Mouse (Mus musculus) CD4-positive, CD25-positive, alpha-beta regulatory T cell, adult 2 months (primary cell): ENCODE measurements around the gene Atf7.

Source experiments
- DNase-seq: peaks from one replicate; pipeline ENCODE4 v3.0.0-alpha.2; 2012; ENCODE audit warnings: low read depth, low spot score

Atf7 gene

DNA sequence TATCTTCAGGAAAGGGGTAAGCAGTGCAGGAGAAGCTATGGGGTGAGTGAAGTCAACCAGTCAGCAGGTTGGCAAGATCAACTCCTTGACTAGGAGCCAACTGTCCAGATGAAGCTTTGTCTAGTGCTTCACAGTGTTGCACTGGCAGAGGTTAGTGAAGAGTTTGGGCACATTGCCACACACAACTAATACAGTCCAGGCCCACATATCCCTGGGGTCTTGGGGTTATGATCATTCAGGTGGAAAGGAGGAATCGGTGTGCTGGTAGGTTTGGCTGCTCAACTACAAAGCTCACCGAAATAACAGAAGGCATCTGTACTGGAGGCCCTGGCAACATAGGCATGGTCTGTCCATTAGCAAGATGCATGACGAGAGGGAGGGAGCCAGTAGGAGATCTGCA lies 77.8 kb downstream of the Atf7 start:
- DNase-seq: no peak

DNA sequence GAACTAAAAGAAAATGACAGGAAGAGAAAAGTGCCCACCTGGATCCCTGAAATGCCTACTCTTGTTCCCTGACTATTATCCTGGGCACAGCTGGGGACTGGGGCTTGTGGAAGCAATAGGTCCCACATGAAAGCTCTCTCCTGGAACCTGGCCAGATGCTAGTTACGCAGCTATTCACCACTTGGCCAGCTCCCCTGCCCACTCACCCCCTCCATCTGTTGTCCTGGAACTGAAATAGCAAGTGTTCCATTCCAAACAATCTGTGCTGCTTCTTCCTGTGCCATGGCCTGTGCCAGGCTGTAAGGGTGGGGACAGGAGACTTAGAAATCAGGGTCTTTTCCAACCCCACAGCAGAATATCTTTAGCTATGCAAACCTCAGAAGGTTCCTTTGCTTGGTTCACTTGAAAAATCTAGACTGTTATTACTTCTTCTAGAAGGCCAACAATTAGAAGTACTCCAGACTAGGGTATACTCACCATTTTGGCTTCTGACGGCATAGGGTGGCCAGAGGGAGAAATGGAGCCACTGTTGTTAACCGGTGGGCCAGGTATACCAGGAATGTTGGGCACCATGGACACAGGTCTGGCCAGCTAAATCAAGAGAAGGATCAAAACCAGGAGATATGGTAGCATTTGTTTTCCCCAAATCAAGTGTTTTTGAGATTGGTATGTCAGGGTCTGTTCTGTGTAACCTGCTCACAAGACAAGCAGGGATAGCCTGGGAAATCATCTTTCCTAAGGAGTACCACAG lies 78.4 kb downstream of the Atf7 start:
- DNase-seq: no peak

DNA sequence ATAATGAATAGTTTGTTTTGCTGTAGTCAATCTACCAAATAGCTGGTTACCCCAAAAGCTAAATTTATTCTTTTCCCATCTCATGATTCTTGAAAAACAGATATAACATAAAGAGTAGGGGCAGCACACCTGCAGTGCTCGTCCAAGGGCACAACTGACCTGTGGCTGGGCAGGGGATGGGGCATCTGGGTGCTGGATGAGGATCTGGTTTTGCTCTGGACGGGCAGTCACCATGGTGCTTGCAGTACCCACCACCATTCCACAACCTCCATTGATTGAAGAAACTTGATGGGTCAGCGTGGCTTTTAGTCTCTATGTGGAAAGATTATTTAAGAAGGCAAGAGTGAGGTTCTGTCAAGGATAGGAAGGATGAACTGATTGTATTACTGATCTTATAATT lies 79.0 kb downstream of the Atf7 start:
- no peak for DNase-seq

DNA sequence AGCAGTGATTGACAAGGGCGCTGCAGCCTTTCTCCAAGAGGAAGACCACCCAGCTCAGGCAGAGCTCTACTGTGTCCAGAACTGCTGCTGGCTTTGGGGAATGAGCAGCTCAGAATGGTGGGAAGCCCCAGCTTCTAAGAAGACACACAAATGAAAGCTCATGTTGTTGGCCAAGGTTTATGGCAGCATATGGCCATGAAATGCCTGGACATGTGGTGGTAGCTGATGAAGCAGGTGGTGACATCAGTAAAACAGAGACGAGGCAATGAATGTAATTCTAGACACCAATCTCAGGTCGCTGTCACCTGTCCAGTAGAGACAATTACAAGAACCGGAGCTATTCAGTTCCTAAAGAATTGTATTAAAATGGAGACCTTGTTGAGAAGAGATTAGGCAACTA lies 80.5 kb downstream of the Atf7 start:
- no peak for DNase-seq

DNA sequence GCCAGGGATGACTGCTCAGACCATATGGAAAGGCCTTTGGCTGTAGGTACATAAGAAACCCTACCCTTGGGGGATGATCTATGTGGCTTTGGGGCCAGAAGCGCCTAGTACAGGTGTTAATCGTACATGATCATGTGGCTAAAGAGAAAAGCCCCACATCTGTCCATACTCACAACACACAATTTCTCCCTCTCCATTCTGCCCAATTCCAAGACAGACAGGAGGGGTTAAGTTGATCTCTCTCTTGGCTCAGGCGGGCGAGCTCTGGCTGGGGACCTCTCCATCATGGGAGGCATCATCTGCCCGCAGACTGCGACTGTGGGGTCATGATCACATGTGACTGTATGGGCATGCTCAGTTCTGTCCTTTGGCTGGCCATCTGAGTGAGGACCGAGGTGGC lies 91.3 kb downstream of the Atf7 start:
- no peak for DNase-seq

DNA sequence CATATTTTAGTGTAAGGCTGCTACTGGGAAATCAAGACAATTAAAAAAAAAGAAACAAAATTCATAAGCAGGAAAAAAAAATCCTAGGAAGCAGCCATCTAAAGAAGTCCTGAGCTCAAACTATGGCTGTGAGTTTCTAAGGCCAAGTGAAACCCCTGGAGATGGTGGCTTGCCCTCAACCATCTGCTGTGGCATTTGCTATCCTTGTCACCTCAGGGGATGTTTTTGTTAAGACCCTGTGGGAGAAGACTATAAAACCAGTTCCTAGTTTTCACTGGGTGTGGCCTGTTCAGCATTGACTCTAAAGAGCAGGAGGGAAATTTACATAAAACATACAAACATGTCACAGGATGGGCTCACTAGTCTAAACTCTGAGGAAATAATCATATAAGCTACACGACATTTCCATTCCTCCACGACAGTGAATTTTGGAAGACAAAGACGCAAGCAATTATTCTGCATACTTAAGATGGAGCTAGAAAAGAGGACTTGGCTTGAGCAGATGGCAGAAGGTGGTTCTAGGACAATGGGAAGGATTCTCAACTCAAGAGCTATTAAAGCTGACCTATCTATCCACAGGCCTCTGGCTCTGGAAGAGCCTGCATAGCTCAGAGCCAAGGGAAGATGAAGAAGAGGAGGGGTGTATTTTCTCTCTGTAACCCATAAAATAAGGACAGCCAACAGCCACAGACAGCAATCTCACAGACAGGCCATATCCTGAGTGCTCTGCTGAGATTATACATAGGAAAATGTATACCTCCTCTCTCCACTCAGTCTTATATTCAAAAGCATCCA lies 93.0 kb downstream of the Atf7 start:
- no peak for DNase-seq

DNA sequence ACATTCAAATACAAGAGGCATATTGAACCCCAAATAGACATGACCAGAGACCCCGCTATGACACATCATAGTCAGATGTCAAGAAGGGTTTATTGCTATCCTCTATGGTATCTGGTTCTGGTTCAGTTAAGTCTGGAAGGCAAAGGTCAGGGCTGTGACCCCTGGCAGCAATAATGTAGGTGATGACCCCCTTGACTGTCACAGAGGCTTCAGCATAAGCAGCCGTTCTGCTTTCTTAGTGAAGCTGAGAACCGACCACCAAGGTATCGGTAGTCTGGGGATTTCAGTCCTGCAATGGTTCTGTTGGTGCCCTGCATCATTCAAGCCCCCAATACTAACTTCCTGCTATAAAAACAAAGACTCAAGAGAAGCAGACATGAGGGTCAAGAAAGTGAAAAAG lies 93.7 kb downstream of the Atf7 start:
- no peak for DNase-seq

DNA sequence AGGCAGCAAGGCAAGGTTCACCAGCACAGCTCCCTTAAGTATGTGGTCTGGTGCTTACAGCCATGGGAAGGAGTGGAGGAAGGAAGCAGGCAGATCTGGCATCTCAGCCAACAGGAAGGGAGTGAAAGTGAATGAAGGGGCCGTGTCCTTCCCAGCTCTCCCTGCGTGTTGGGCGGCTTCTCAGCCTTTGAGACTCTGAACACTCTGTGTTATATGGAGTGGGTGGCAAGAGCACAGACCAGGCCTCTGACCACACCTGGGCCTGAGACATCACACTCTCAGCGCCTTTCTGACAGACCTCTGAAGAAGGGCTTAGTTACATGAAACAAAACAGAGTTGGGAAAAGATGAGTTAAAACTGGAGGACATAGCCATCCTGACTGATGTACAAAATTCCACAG lies 94.7 kb downstream of the Atf7 start:
- no peak for DNase-seq

DNA sequence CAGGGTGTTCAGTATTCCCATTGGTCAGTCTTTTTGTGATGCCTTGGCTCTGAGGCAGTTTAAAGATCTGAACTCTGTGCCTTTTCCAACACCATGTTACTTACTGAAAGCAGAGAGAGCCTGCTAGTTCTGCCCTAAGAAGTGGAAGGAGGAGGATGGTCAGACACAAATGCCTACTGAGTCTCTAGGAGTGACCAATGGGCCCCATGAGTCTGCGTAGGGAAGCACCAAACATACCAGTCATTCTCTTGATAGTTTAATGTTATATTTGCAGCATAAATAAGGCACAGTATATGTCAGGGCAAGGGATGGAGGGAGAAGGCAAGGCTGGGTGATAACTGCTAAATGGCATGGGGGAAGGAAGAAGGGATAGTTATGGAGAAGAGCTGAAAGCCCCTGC lies 96.9 kb downstream of the Atf7 start:
- no peak for DNase-seq

DNA sequence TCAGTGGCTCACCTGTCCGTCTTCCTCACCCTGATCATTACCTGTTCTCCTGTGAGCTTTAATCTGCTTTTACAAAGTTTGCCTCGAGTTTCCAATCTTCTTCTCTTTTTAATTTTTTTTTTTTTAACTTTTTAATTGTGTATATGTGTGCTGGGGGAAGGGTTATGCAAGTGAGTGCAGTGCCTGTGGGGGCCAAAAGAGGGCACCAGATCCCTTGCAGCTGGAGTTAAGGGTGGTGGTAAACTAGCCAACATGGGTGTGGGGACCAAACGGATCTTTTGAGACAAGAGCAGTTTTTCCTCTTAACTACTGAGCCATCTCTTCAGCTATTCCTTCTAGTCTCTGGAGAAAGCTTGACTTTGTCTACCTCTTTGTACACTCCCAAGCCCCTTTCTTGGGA lies 97.3 kb downstream of the Atf7 start:
- peak; percentile 51 for DNase-seq

DNA sequence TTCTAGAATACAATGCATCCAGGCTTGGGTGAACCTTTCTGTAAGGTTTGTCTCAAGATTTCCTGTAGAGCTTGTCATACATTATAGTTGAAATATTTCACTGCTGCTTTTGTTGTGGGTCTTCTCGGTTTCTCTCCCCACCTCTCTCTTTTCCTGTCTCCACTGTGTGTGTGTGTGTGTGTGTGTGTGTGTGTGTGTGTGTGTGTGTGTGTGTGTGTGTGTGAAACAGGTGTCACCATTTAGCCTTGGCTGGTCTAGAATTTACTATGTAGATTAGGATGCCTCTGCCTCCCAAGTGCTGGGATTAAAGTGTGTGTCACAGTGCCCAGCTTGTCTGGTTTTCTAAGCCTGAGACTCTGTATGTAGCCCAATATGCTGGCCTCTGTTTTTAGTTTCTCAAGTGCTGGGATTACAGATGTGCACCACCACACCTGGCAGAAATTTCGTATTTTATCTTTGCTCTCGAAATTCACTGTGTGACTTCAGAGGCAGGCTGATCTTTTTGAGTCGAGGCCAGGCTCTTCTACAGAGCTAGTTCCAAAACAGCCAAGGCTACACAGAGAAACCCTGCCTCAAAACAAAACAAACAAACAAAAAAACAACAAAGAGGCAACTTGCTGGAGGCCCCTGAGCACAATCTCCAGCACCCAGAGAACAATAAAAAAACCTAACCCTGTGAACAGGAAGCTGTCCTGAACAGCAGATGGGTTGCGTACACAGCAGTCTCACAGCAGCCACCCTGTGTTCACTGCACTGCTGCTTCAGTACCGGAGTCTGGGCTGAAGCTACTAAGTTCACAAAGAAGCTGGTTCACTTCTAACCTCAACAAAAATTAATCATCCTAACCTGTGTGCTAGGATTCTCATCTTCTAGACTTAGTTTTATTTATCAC lies 98.9 kb downstream of the Atf7 start:
- DNase-seq: peak; percentile 44

DNA sequence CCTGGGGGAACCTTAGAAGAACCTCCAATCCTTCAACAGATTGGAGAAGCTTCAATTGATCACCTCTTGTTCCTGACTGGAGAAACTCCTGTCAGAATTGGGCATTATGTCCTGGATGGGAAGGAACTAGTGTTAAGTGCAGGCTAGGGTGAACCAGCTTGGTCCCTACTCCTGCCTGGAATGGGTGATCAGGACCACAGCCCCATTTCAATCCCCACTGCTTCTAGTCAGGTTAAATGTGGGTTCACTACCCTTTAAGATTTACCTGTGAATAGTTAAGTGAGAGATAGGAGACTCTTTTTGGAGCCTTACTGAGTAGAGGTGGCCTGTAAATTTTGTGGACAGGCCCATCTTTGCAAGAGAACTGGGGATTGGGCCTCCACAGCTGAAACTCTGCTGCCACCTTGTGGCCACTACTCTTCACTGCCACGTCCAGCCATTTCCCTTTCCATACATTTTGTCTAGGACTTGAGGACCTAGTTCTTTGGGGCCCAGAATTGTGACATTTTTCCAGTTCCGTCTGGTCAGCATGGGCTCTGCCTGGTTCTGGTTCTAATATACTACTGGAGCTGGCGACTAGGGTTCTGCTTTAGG lies 100.3 kb downstream of the Atf7 start, which contains the start of gene Npff:
Npff (minus strand) TSS at position 51 of the 594 bp plus-strand sequence.
- DNase-seq: peak; percentile 88

DNA sequence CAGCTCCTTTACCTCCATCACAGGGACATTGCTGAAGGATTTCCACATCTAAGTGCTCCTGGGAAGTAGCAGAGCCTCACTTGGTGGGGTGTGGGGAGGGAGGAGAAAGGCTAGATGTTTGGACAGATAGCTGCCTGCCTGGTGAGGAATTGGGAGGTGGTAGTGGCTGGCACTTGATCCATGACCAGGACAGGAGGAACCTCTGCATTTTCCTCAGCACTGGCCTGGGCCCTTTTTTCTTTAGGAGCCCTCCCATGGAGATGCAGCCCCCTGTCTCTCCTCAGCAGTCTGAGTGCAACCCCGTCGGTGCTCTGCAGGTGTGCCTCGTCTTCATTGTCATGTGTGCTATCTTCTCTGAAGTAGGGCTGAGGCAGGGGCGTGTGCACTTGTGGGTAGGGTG lies 103.8 kb downstream of the Atf7 start:
- DNase-seq: no peak

DNA sequence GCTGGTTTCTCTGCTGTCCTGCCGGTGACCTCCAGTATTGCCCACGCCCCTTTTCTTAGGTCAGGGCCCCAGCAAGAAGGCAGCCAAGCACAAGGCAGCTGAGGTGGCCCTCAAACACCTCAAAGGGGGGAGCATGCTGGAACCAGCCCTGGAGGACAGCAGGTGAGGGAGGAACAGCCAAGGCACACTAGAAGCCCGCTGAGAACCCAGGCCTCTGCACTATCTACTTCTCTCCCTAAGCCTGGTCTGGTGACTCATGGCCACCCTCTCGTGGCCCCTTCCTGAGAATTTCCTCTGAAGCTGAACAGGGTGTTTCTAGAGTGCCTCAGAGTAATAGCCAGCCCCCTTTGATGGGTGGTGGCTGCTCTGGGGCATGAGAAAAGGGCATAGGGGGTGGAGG lies 104.8 kb downstream of the Atf7 start:
- no peak for DNase-seq

DNA sequence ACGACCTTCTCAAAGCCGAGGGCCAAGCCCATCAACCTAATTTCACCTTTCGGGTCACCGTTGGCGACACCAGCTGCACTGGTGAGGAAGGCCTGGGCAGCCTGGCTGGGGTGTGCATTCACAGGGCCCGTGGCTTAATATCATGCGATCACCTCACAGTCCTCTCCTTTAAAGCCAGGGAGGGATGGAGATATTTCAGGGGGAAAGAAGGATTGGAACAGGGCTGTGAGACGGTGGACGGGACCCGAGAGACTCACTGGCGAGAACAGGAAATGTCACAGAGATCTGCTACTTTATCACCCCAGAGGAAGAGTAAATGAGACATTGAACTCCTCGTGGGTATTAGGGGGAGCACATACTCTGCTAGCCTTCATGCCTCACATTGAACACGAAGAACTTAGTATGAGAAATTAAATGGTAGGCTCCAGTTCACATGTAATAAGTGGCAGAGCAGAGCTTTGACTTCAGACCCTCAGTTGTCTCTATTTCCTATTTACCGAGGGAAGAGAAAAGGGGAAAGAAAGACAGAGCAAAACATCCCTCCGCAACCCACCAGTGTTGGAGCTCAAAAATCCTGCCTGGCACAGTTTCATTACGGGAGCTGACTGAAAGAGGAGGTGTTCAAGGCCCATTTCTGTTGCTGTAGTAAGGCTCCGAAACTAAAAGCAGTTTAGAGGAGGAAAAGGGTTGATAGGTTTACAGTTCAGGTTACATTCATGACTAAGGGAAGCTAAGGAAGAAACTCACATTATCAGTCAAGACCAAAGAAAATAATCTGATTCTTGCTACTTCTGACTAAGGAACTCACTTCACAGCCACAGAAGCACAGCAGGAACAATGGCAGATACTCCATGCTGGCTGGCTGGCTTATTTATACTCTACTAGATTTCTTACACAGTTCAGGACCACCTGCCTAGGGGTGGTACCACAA lies 105.8 kb downstream of the Atf7 start:
- DNase-seq: peak; percentile 19

DNA sequence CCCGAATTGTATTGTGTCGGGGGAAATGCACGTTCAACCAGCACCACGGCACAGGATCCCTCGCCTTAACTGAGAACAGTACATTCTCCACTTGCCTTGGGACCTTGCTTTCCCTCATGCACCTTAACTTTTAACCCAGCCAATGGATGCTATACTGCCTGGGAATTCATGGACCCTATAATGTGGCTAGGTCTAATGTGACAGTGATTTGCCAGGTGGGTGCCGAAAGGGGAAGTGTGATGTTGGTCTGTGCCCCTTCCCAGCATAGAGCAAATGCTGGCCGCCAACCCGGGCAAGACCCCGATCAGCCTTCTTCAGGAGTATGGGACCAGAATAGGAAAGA lies 106.4 kb downstream of the Atf7 start:
- DNase-seq: no peak

DNA sequence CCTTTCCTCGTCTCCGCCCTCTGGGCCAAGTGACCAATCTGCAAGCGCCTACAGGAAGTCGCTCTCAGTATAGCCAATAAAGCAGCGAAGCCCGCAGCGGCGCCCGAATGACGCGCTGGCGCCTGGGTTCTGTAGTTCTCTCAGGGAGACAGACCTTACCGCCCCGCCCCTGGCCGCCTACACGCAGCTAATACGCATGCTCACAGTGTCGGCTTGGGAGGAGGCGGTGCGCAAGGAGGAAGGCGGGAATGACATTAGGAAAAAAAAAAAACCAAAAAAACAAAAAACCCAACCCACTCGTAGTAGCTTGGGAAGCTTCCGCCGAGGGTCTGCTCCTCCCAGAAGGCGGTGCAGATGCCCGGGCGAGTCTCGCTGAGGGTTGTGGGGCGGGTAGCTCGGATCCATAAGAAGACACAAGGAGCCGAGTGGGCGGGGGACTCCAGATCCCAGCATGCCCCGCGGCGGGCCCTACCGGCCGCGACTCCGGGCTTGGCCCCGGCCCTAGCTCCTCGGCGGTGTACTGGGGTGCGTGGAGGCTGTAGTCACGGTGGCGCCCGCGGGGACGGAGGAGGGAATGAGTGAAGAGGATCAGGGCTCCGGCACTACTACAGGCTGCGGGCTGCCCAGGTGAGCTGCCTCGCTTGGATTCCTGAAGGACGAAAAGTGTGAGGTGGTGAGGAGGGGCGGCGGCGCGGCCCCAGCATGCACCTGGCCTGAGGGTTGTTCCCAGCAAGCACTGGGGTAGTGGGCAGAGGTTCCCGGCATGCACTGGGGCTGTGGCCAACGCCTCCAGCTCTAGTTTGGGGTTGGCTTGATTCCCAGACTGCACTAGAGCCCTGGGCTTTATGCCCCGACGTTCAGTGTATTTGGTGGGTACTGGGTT lies 107.0 kb downstream of the Atf7 start, which contains the start of gene Tarbp2:
Tarbp2 (plus strand) TSS at position 217 of the 883 bp plus-strand sequence.
- peak; percentile 98 for DNase-seq

DNA sequence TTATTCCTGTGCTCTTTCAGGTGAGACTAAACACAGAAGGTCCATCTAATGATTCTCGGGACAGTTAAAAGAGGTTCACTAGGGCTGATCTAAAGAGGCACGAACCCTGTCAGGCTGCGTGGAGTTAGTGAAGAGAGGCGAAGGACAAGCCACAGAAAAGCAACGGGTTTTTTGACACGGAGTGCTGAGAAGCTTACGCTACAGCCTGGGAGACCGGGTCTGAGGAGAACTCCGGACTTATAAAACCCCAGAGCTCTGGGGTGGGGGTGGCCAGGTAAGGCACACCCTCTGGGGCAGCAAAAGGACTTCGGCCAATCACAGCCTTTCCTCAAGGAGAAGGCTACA lies 107.7 kb downstream of the Atf7 start:
- no peak for DNase-seq

DNA sequence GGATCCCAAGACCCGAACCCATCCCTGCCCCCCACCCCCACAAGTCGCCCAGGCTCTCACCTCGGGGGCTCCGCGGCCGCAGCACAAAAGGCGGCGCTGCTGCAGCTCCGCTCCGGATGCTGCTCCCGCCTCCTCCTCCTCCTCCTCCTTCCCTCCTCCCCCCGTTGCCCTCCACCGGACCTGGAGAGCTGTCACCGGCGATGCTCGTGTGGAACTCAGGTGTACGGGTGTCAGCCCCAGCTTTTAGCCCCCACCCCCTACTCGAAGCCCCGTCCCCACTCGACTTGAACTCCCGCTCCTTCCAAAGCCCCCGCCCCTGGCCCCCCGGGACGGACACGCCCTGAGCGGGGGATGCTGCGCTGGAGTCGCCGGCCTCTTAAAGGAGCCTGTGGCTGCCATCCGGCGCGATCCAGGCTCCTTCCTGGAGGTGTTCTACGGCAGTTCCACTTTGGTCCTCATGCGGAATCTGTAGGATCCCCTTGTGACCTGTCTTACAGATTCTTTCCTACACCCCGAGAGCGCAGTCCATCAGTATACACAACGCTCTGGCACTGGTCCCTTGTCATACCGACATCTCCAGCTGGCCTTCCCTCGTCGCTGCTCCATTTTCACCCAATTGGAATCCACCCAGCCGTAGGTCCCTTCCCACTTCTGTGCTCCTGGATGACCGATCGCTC lies 108.4 kb downstream of the Atf7 start, which contains the start of gene Map3k12:
Map3k12 (minus strand) TSS at position 337 of the 677 bp plus-strand sequence.
- DNase-seq: peak; percentile 71
